27 mouse cellular contexts compared by ENCODE assay signal in genomic region chr1:156461036-156461435, GRCm38 (mm10). TPM values are rescaled to one million over a fixed set of nuclear protein-coding genes. Genes with fewer than 3 reads are reported as not detected.
DNase-seq lines count a peak whose midpoint lies in the region; ATAC-seq and TF ChIP-seq lines count a peak whose summit lies in the region.
"Had no signal": no experiment of that assay in that cellular context is flagged by ENCODE, and none has a peak within 500 bp of the region (broad histone marks: within the 10 kb centered on the region; RNA-seq: fewer than 3 reads in every experiment).

No protein-coding gene starts in this region.

- 52% methylated on average over 6 of the region's 6 CpGs for WGBS in embryonic facial prominence, embryonic 11.5 days
- WGBS in embryonic facial prominence, embryonic 10.5 days: 58% methylated on average over 6 of the region's 6 CpGs
- WGBS in limb, embryonic 11.5 days: 39% methylated on average over 6 of the region's 6 CpGs
- 51% methylated on average over 6 of the region's 6 CpGs for WGBS in limb, embryonic 10.5 days
- 56% methylated on average over 6 of the region's 6 CpGs for WGBS in liver, postnatal 0 days (ENCODE audit: insufficient replicate concordance)
- WGBS in liver, embryonic 11.5 days: 76% methylated on average over 6 of the region's 6 CpGs
- WGBS in forebrain, embryonic 14.5 days: 78% methylated on average over 6 of the region's 6 CpGs

- H3K4me3 ChIP-seq in embryonic facial prominence, embryonic 11.5 days (ENCODE audit: low read depth, low read length): no peak overlapping the region
- no peak overlapping the region for H3K4me3 ChIP-seq in embryonic facial prominence, embryonic 10.5 days
- H3K4me3 ChIP-seq in limb, embryonic 11.5 days (ENCODE audit: low read depth, low read length): no peak overlapping the region
- no peak overlapping the region for H3K4me3 ChIP-seq in limb, embryonic 10.5 days
- no peak overlapping the region for H3K4me3 ChIP-seq in liver, postnatal 0 days (ENCODE audit: low read depth, low read length)
- H3K4me3 ChIP-seq in liver, embryonic 11.5 days (ENCODE audit: low read depth, low read length): no peak overlapping the region
- no peak overlapping the region for H3K4me3 ChIP-seq in forebrain, embryonic 14.5 days (ENCODE audit: low read depth, low read length)
- H3K4me3 ChIP-seq: embryonic facial prominence, embryonic 12.5 days; embryonic facial prominence, embryonic 15.5 days; forebrain, embryonic 15.5 days; gastrocnemius, adult 2 months; heart, embryonic 12.5 days; heart, embryonic 15.5 days had no signal

- no peaks in the 10 kb centered on the region for H3K36me3 ChIP-seq in embryonic facial prominence, embryonic 11.5 days (replicated peaks; ENCODE audit: control insufficient read depth, insufficient read depth, low read depth, low read length)
- H3K36me3 ChIP-seq in embryonic facial prominence, embryonic 10.5 days (replicated peaks): peaks cover 44% of the 10 kb centered on the region
- H3K36me3 ChIP-seq in limb, embryonic 11.5 days (ENCODE audit: control insufficient read depth, insufficient read depth, low read length): peaks cover 5% of the 10 kb centered on the region
- H3K36me3 ChIP-seq in limb, embryonic 10.5 days: peaks cover 28% of the 10 kb centered on the region
- peaks cover 16% of the 10 kb centered on the region; the same call in 1 of the 2 replicates for H3K36me3 ChIP-seq in liver, postnatal 0 days (replicated peaks; ENCODE audit: insufficient read depth, low read length)
- H3K36me3 ChIP-seq in liver, embryonic 11.5 days (ENCODE audit: control insufficient read depth, insufficient read depth, low read length): peaks cover 2% of the 10 kb centered on the region; the same call in 1 of the 2 replicates
- H3K36me3 ChIP-seq in forebrain, embryonic 14.5 days (ENCODE audit: control insufficient read depth, insufficient read depth, low read length): no peaks in the 10 kb centered on the region

- H3K9me3 ChIP-seq in embryonic facial prominence, embryonic 11.5 days (replicated peaks; ENCODE audit: control insufficient read depth, low read length): no peaks in the 10 kb centered on the region
- H3K9me3 ChIP-seq in embryonic facial prominence, embryonic 10.5 days: peaks cover 2% of the 10 kb centered on the region; the same call in 1 of the 2 replicates
- H3K9me3 ChIP-seq in limb, embryonic 11.5 days (ENCODE audit: control insufficient read depth, low read length): no peaks in the 10 kb centered on the region
- H3K9me3 ChIP-seq in limb, embryonic 10.5 days (replicated peaks): no peaks in the 10 kb centered on the region
- no peaks in the 10 kb centered on the region for H3K9me3 ChIP-seq in liver, postnatal 0 days (ENCODE audit: low read length)
- H3K9me3 ChIP-seq in liver, embryonic 11.5 days (ENCODE audit: control insufficient read depth, low read length): no peaks in the 10 kb centered on the region; the same call in 1 of the 2 replicates
- H3K9me3 ChIP-seq in forebrain, embryonic 14.5 days (replicated peaks; ENCODE audit: control insufficient read depth, low read length): no peaks in the 10 kb centered on the region
- H3K9me3 ChIP-seq: embryonic facial prominence, embryonic 12.5 days; embryonic facial prominence, embryonic 15.5 days; forebrain, embryonic 15.5 days; heart, embryonic 12.5 days; heart, embryonic 15.5 days had no signal

- no peak overlapping the region for H3K27ac ChIP-seq in embryonic facial prominence, embryonic 11.5 days (replicated peaks; ENCODE audit: low read depth, low read length)
- H3K27ac ChIP-seq in embryonic facial prominence, embryonic 10.5 days (replicated peaks): no peak overlapping the region
- no peak overlapping the region for H3K27ac ChIP-seq in limb, embryonic 11.5 days (replicated peaks; ENCODE audit: low read depth, low read length)
- H3K27ac ChIP-seq in limb, embryonic 10.5 days: no peak overlapping the region
- peak overlapping the region; percentile 83 for H3K27ac ChIP-seq in liver, postnatal 0 days (ENCODE audit: low read depth)
- no peak overlapping the region for H3K27ac ChIP-seq in liver, embryonic 11.5 days (ENCODE audit: low read depth, low read length)
- no peak overlapping the region for H3K27ac ChIP-seq in forebrain, embryonic 14.5 days (ENCODE audit: low read depth, low read length)
- H3K27ac ChIP-seq: embryonic facial prominence, embryonic 12.5 days; embryonic facial prominence, embryonic 15.5 days; forebrain, embryonic 15.5 days; gastrocnemius, adult 2 months; heart, embryonic 15.5 days; hindbrain, embryonic 14.5 days; hindbrain, postnatal 0 days had no signal

- ATAC-seq in embryonic facial prominence, embryonic 11.5 days (replicated peaks; ENCODE audit: insufficient number of reproducible peaks, low FRiP score, low TSS enrichment, low read depth): no peak
- ATAC-seq in limb, embryonic 11.5 days (ENCODE audit: insufficient number of reproducible peaks, low FRiP score, low TSS enrichment, low read depth): no peak
- peak; percentile 68 for ATAC-seq in liver, postnatal 0 days
- ATAC-seq in liver, embryonic 11.5 days (replicated peaks; ENCODE audit: low FRiP score): no peak
- no peak for ATAC-seq in forebrain, embryonic 14.5 days
- ATAC-seq: activated CD4-positive, CD25-positive, alpha-beta regulatory T cell, adult 4 months; forebrain, embryonic 15.5 days; hindbrain, postnatal 0 days had no signal

- peak; percentile 23 for DNase-seq in embryonic facial prominence, embryonic 11.5 days (ENCODE audit: low spot score)
- DNase-seq in embryonic facial prominence, embryonic 10.5 days (ENCODE audit: low spot score): no peak
- peak; percentile 29 for DNase-seq in limb, embryonic 11.5 days (ENCODE audit: low spot score)
- no peak for DNase-seq in limb, embryonic 10.5 days (ENCODE audit: low spot score)
- DNase-seq in liver, postnatal 0 days: peak; percentile 51
- no peak for DNase-seq in liver, embryonic 11.5 days (ENCODE audit: low spot score)
- DNase-seq in forebrain, embryonic 14.5 days (ENCODE audit: low spot score): no peak
- DNase-seq: adrenal gland, adult 8-10 months; adrenal gland, postnatal 25 days; cerebellum, adult 11-12 months; cerebellum, adult 8-10 months; cerebellum, postnatal 10 days; cerebellum, postnatal 36 days; embryo, embryonic 11 days; gastrocnemius, adult 2 months; gastrocnemius, postnatal 14 days; heart, adult 18-20 months; heart, postnatal 10 days; heart, postnatal 36 days had no signal

- no peak for TF ChIP-seq EP300 in liver, postnatal 0 days (IDR thresholded peaks at IDR 0.05; ENCODE audit: low read depth)

- H3K9ac ChIP-seq in embryonic facial prominence, embryonic 11.5 days (replicated peaks; ENCODE audit: low read length): no peak overlapping the region
- H3K9ac ChIP-seq in limb, embryonic 11.5 days (ENCODE audit: low read length): no peak overlapping the region
- no peak overlapping the region for H3K9ac ChIP-seq in liver, postnatal 0 days (replicated peaks)
- no peak overlapping the region for H3K9ac ChIP-seq in liver, embryonic 11.5 days (ENCODE audit: low read depth, low read length)
- no peak overlapping the region for H3K9ac ChIP-seq in forebrain, embryonic 14.5 days (ENCODE audit: low read length)
- H3K9ac ChIP-seq: embryonic facial prominence, embryonic 12.5 days; embryonic facial prominence, embryonic 15.5 days; forebrain, embryonic 15.5 days; heart, embryonic 12.5 days; heart, embryonic 15.5 days; hindbrain, embryonic 14.5 days had no signal

- no peaks in the 10 kb centered on the region for H3K4me1 ChIP-seq in embryonic facial prominence, embryonic 11.5 days (ENCODE audit: control insufficient read depth, insufficient read depth, low read length)
- H3K4me1 ChIP-seq in embryonic facial prominence, embryonic 10.5 days: no peaks in the 10 kb centered on the region
- H3K4me1 ChIP-seq in limb, embryonic 11.5 days (ENCODE audit: control insufficient read depth, insufficient read depth, low read length): no peaks in the 10 kb centered on the region
- peaks cover 10% of the 10 kb centered on the region; the same call in 1 of the 2 replicates for H3K4me1 ChIP-seq in limb, embryonic 10.5 days
- peaks cover 26% of the 10 kb centered on the region for H3K4me1 ChIP-seq in liver, postnatal 0 days (ENCODE audit: insufficient read depth)
- peaks cover 34% of the 10 kb centered on the region for H3K4me1 ChIP-seq in liver, embryonic 11.5 days (replicated peaks; ENCODE audit: control insufficient read depth, insufficient read depth, low read length)
- H3K4me1 ChIP-seq in forebrain, embryonic 14.5 days (ENCODE audit: control insufficient read depth, insufficient read depth, low read length): no peaks in the 10 kb centered on the region
- H3K4me1 ChIP-seq: embryonic facial prominence, embryonic 12.5 days; embryonic facial prominence, embryonic 15.5 days; forebrain, embryonic 15.5 days had no signal

- no peak overlapping the region for H3K4me2 ChIP-seq in embryonic facial prominence, embryonic 11.5 days (ENCODE audit: low read depth, low read length)
- H3K4me2 ChIP-seq in limb, embryonic 11.5 days (ENCODE audit: low read depth, severe bottlenecking): no peak overlapping the region
- H3K4me2 ChIP-seq in liver, postnatal 0 days (ENCODE audit: low read depth, low read length): no peak overlapping the region
- no peak overlapping the region for H3K4me2 ChIP-seq in liver, embryonic 11.5 days
- no peak overlapping the region for H3K4me2 ChIP-seq in forebrain, embryonic 14.5 days (ENCODE audit: low read length)
- H3K4me2 ChIP-seq: embryonic facial prominence, embryonic 12.5 days; embryonic facial prominence, embryonic 15.5 days; forebrain, embryonic 15.5 days; heart, embryonic 12.5 days; heart, embryonic 15.5 days; hindbrain, embryonic 14.5 days had no signal

- no peaks in the 10 kb centered on the region for H3K27me3 ChIP-seq in embryonic facial prominence, embryonic 11.5 days (ENCODE audit: control insufficient read depth, insufficient read depth, low read length)
- no peaks in the 10 kb centered on the region for H3K27me3 ChIP-seq in embryonic facial prominence, embryonic 10.5 days (replicated peaks; ENCODE audit: low read depth, poor library complexity, severe bottlenecking)
- no peaks in the 10 kb centered on the region for H3K27me3 ChIP-seq in limb, embryonic 11.5 days (ENCODE audit: control insufficient read depth, insufficient read depth, low read length)
- no peaks in the 10 kb centered on the region for H3K27me3 ChIP-seq in limb, embryonic 10.5 days (ENCODE audit: low read depth, poor library complexity, severe bottlenecking)
- no peaks in the 10 kb centered on the region for H3K27me3 ChIP-seq in liver, postnatal 0 days (ENCODE audit: insufficient read depth, low read length)
- no peaks in the 10 kb centered on the region for H3K27me3 ChIP-seq in liver, embryonic 11.5 days (replicated peaks; ENCODE audit: control insufficient read depth, insufficient read depth, low read length)
- no peaks in the 10 kb centered on the region for H3K27me3 ChIP-seq in forebrain, embryonic 14.5 days (replicated peaks; ENCODE audit: control insufficient read depth, insufficient read depth, low read length)
- H3K27me3 ChIP-seq: embryonic facial prominence, embryonic 12.5 days; embryonic facial prominence, embryonic 15.5 days; forebrain, embryonic 15.5 days; heart, embryonic 12.5 days; heart, embryonic 15.5 days had no signal

- TF ChIP-seq CTCF in liver, postnatal 0 days (IDR thresholded peaks at IDR 0.05; ENCODE audit: low read depth): no peak

RNA-seq across cellular contexts. Expression of gene Soat1, which starts 13.1 kb away (rescaled TPM):
- 25.3 and 31.5 TPM in 2 replicates for polyA plus RNA-seq in embryonic facial prominence, embryonic 11.5 days (2014; fragmentation: Nextera tagmentation; extraction: Ambion mirVana)
- polyA plus RNA-seq in embryonic facial prominence, embryonic 10.5 days (2016; fragmentation: Nextera tagmentation; extraction: Ambion mirVana): 27.2 and 29.2 TPM in 2 replicates
- 27.6 TPM in 2 replicates for polyA plus RNA-seq in limb, embryonic 11.5 days (2014; fragmentation: Nextera tagmentation; extraction: Ambion mirVana)
- 26.0 and 26.2 TPM in 2 replicates for polyA plus RNA-seq in limb, embryonic 10.5 days (2016; fragmentation: Nextera tagmentation; extraction: Ambion mirVana)
- polyA plus RNA-seq in liver, postnatal 0 days (2015; fragmentation: Nextera tagmentation; extraction: Ambion mirVana): 42.5 and 43.9 TPM in 2 replicates
- polyA plus RNA-seq in liver, embryonic 11.5 days (2014; fragmentation: Nextera tagmentation; extraction: Ambion mirVana): 29.3 and 32.2 TPM in 2 replicates
- 11.9 and 12.6 TPM in 2 replicates for polyA plus RNA-seq in forebrain, embryonic 14.5 days (2014; fragmentation: Nextera tagmentation; extraction: Ambion mirVana)

RNA-seq across cellular contexts. Expression of gene Axdnd1, which starts 40.1 kb away (rescaled TPM):
- 0.21 TPM in 1 of 2 replicates, not detected in the other for polyA plus RNA-seq in embryonic facial prominence, embryonic 11.5 days (2014; fragmentation: Nextera tagmentation; extraction: Ambion mirVana)
- 0.28 and 0.30 TPM in 2 replicates for polyA plus RNA-seq in embryonic facial prominence, embryonic 10.5 days (2016; fragmentation: Nextera tagmentation; extraction: Ambion mirVana)
- polyA plus RNA-seq in limb, embryonic 11.5 days (2014; fragmentation: Nextera tagmentation; extraction: Ambion mirVana): 0.12 and 0.54 TPM in 2 replicates
- 0.05 and 0.14 TPM in 2 replicates for polyA plus RNA-seq in limb, embryonic 10.5 days (2016; fragmentation: Nextera tagmentation; extraction: Ambion mirVana)
- not detected in 2 replicates for polyA plus RNA-seq in liver, postnatal 0 days (2015; fragmentation: Nextera tagmentation; extraction: Ambion mirVana)
- polyA plus RNA-seq in liver, embryonic 11.5 days (2014; fragmentation: Nextera tagmentation; extraction: Ambion mirVana): 0.05 and 0.18 TPM in 2 replicates
- polyA plus RNA-seq in forebrain, embryonic 14.5 days (2014; fragmentation: Nextera tagmentation; extraction: Ambion mirVana): 0.13 and 0.43 TPM in 2 replicates
- polyA plus RNA-seq: activated CD4-positive, CD25-positive, alpha-beta regulatory T cell, adult 4 months; embryonic facial prominence, embryonic 15.5 days had no signal

Comparison
In these comparisons a context has a peak if more than half of its experiments do, and no peak if none do; other contexts are left out.
1. DNase-seq: peak in embryonic facial prominence, embryonic 11.5 days (single experiment), limb, embryonic 11.5 days (single experiment) and liver, postnatal 0 days (single experiment); none in embryonic facial prominence, embryonic 10.5 days (single experiment), limb, embryonic 10.5 days (single experiment), liver, embryonic 11.5 days (single experiment) and forebrain, embryonic 14.5 days (single experiment).